Mouse (Mus musculus) hindbrain, embryonic 13.5 days (tissue): ENCODE measurements around the gene Rtn1. TPM values are rescaled to one million over a fixed set of nuclear protein-coding genes. Genes with fewer than 3 reads are reported as not detected.

Experiments used
- ATAC-seq: fragments of 200-750 bp; cut with Nextera tagmentation; 2 replicates; pipeline ENCODE4 v1.8.0; 2017; ENCODE audit warnings: moderate TSS enrichment; ENCODE audit not compliant: low FRiP score
- H3K27ac ChIP-seq: fragments of 300-500 bp; sonication (generic); 2 replicates; pipeline ENCODE4 v1.5.1; 2015; ENCODE audit warnings: inconsistent platforms, mild to moderate bottlenecking, moderate library complexity
- H3K27me3 ChIP-seq: fragments of 300-500 bp; sonication (generic); 2 replicates; pipeline ENCODE4 v1.6.1; 2015; ENCODE audit warnings: mild to moderate bottlenecking, inconsistent platforms
- H3K36me3 ChIP-seq: fragments of 300-500 bp; sonication (generic); 2 replicates; pipeline ENCODE4 v1.6.1; 2015; ENCODE audit warnings: mild to moderate bottlenecking, inconsistent platforms
- H3K4me1 ChIP-seq: fragments of 300-500 bp; sonication (generic); replicated peaks from 2 replicates; pipeline ENCODE4 v1.6.1; 2015; ENCODE audit warnings: inconsistent platforms
- H3K4me2 ChIP-seq: fragments of 300-500 bp; sonication (generic); 2 replicates; pipeline ENCODE4 v1.6.1; 2015; ENCODE audit warnings: inconsistent platforms, mild to moderate bottlenecking, moderate library complexity
- H3K4me3 ChIP-seq: fragments of 300-500 bp; sonication (generic); 2 replicates; pipeline ENCODE4 v1.5.1; 2015; ENCODE audit warnings: mild to moderate bottlenecking, inconsistent platforms
- H3K9ac ChIP-seq: fragments of 300-500 bp; sonication (generic); 2 replicates; pipeline ENCODE4 v1.6.1; 2015; ENCODE audit warnings: mild to moderate bottlenecking, inconsistent platforms
- H3K9me3 ChIP-seq: fragments of 300-500 bp; sonication (generic); 2 replicates; pipeline ENCODE4 v1.6.1; 2016; ENCODE audit warnings: inconsistent platforms
- WGBS: fragments of 180-500 bp; shearing (Covaris S2); methylation state at CpG from one replicate; pipeline ENCODE4 v1.1.7; 2015; 5-methylcytosine and 5-hydroxymethylcytosine counted together
- polyA plus RNA-seq: library from polyadenylated mRNA; unstranded; fragments of >200 nt; fragmentation: Nextera tagmentation; extraction: Ambion mirVana; gene quantifications from 2 replicates; pipeline ENCODE4 v1.2.1, GENCODE M21; 2015

Rtn1 gene
- polyA plus RNA-seq, 1 experiment from 2014 or later, result 2,446 TPM

GRCm38 (mm10) chr12:72407721-72408110 lies 1.1 kb downstream of the Rtn1 start:
- H3K4me3 ChIP-seq, result peak overlapping the region; percentile 90
- H3K9me3 ChIP-seq, result no peaks in the 10 kb centered on the region
- ATAC-seq, result peak; percentile 52

GRCm38 (mm10) chr12:72407146-72407545 lies 1.7 kb downstream of the Rtn1 start:
- peak; percentile 54 for ATAC-seq
- H3K4me2 ChIP-seq, result peak overlapping the region; percentile 85
- H3K36me3 ChIP-seq, result no peaks in the 10 kb centered on the region
- H3K4me1 ChIP-seq, result peaks cover 23% of the 10 kb centered on the region
- peak overlapping the region; percentile 92 for H3K27ac ChIP-seq
- 6% methylated on average over 11 of the region's 11 CpGs for WGBS
- peak overlapping the region; percentile 91 for H3K9ac ChIP-seq
- H3K4me3 ChIP-seq, result peak overlapping the region; percentile 90
- H3K27me3 ChIP-seq, result no peaks in the 10 kb centered on the region
- H3K9me3 ChIP-seq, result no peaks in the 10 kb centered on the region

More at GRCm38 (mm10) chr12:72407721-72408110, 1.1 kb downstream of the Rtn1 start:
- Histone ChIP-seq H3K4me1 (peaks cover 23% of the 10 kb centered on the region), H3K9ac (peak overlapping the region; percentile 91), H3K27me3 (no peaks in the 10 kb centered on the region), H3K36me3 (no peaks in the 10 kb centered on the region), H3K27ac (peak overlapping the region; percentile 92), H3K4me2 (peak overlapping the region; percentile 85)
- 0% methylated on average over 17 of the region's 17 CpGs for WGBS

GRCm38 (mm10) chr12:72405031-72405430 lies 3.8 kb downstream of the Rtn1 start:
- no peak overlapping the region; the same call in 1 of the 2 replicates for H3K9ac ChIP-seq
- 25% methylated on average over 4 of the region's 5 CpGs for WGBS
- 0 out of 2 replicates have a peak, but pooled peaks cover 2% of the 10 kb centered on the region for H3K36me3 ChIP-seq
- ATAC-seq, result no peak
- no peak overlapping the region for H3K4me3 ChIP-seq
- no peak overlapping the region for H3K4me2 ChIP-seq
- no peak overlapping the region for H3K27ac ChIP-seq
- no peaks in the 10 kb centered on the region for H3K9me3 ChIP-seq
- H3K4me1 ChIP-seq, result peaks cover 23% of the 10 kb centered on the region
- no peaks in the 10 kb centered on the region for H3K27me3 ChIP-seq

GRCm38 (mm10) chr12:72393046-72393805 lies 15.6 kb downstream of the Rtn1 start:
- 59% methylated on average over 13 of the region's 13 CpGs for WGBS
- Histone ChIP-seq H3K4me3 (no peak overlapping the region), H3K4me1 (peaks cover 13% of the 10 kb centered on the region), H3K27ac (no peak overlapping the region), H3K9ac (no peak overlapping the region), H3K36me3 (no peaks in the 10 kb centered on the region), H3K9me3 (no peaks in the 10 kb centered on the region), H3K4me2 (no peak overlapping the region), H3K27me3 (no peaks in the 10 kb centered on the region)
- no peak for ATAC-seq

- ATAC-seq, result no peak
- 80% methylated on average over 2 of the region's 2 CpGs for WGBS
These were observed 18.5 kb downstream of the Rtn1 start for GRCm38 (mm10) chr12:72390346-72390745.

DNA sequence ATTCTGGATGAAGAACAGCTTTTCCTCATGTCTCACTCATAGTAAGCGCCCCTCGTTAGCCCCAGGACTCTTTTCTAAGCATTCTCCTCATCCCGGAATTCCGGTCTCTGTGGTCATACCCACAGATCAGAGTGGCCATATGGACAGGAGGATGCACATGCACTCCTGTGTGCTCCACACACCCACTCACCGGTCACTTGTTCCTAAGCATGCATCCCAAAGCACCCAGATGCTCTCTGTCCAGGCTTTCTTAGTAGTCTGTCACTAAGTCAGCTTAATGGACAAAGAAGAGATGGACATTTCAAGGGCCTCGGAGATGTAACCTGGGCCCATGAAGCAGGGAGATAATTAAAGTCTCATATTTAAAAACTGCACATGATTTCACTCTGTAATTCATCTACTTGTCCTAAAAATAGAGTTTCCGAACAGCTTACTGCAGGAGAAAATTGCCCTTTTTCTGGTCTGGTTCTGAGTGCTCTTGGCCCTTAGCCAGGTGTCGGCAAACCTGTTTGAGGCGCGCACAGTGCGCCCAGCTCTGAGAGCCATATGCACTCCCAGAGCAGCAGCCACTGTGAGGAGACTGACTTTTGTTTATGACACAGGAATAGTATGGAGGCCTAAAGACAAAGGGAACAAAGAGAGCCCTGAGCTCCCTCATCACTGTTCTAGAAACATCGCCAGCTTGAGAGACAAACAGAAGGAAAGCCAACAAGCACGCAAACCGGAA lies 19.3 kb downstream of the Rtn1 start:
- Histone ChIP-seq H3K9me3 (no peaks in the 10 kb centered on the region), H3K4me1 (peaks cover 13% of the 10 kb centered on the region), H3K27me3 (no peaks in the 10 kb centered on the region), H3K36me3 (no peaks in the 10 kb centered on the region), H3K4me3 (no peak overlapping the region), H3K27ac (0 out of 2 replicates have a peak overlapping the region, but pooled peaks have one; percentile 35), H3K9ac (no peak overlapping the region), H3K4me2 (no peak overlapping the region)
- WGBS, result 82% methylated on average over 14 of the region's 14 CpGs
- no peak for ATAC-seq

More at GRCm38 (mm10) chr12:72390346-72390745, 18.5 kb downstream of the Rtn1 start:
- H3K4me3 ChIP-seq, result no peak overlapping the region
- H3K4me2 ChIP-seq, result no peak overlapping the region
- no peaks in the 10 kb centered on the region for H3K27me3 ChIP-seq
- H3K4me1 ChIP-seq, result peaks cover 13% of the 10 kb centered on the region
- no peak overlapping the region for H3K9ac ChIP-seq
- no peaks in the 10 kb centered on the region for H3K36me3 ChIP-seq
- H3K9me3 ChIP-seq, result no peaks in the 10 kb centered on the region
- no peak overlapping the region for H3K27ac ChIP-seq

DNA sequence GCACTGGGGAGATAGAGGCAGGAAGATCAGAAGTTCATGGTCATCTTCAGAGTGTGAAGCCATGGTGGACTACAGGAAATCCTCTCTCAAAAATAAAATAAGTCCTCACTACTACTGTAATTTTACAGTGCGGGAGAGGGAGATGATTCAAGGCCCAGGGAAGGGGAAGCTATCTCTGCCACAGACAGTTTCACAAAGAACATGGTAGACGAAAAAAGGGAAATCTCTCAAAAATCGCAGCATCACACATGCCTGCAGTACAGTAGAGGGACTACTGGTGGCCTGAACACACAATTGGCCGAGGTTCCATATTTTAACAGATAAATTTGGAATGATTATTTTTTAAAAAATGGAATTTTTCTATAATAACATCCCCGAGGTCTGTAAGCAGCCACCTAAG lies 20.0 kb downstream of the Rtn1 start:
- Histone ChIP-seq H3K9ac (no peak overlapping the region), H3K9me3 (no peaks in the 10 kb centered on the region), H3K27ac (no peak overlapping the region), H3K4me1 (peaks cover 13% of the 10 kb centered on the region), H3K4me3 (no peak overlapping the region), H3K36me3 (no peaks in the 10 kb centered on the region), H3K4me2 (no peak overlapping the region), H3K27me3 (no peaks in the 10 kb centered on the region)
- 93% methylated on average over 5 of the region's 5 CpGs for WGBS
- no peak for ATAC-seq

DNA sequence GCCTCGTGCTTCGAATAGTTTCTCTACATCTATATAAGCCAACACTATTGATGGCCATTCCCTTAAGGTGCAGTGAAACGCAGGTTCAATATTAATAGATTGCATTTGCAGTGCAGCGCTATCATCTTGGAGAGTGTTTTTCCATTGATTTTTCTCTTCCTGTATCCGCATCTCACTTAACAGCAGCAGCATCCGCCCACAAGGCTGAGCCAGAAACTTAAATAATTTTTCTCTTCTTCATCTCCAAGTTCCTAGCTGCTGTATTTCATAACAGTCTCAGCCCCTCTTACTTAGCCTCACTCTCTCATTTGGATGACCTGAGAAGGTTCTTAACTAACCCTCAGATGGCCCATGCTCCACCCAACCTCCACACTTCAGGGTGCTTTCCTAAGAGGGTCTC lies 20.7 kb downstream of the Rtn1 start:
- H3K36me3 ChIP-seq, result no peaks in the 10 kb centered on the region
- no peak overlapping the region for H3K4me3 ChIP-seq
- H3K4me2 ChIP-seq, result no peak overlapping the region
- H3K9me3 ChIP-seq, result no peaks in the 10 kb centered on the region
- ATAC-seq, result no peak
- 89% methylated on average over 6 of the region's 6 CpGs for WGBS
- H3K27ac ChIP-seq, result no peak overlapping the region
- H3K9ac ChIP-seq, result no peak overlapping the region
- no peaks in the 10 kb centered on the region for H3K27me3 ChIP-seq
- peaks cover 12% of the 10 kb centered on the region for H3K4me1 ChIP-seq

GRCm38 (mm10) chr12:72376309-72376708 lies 32.5 kb downstream of the Rtn1 start:
- Histone ChIP-seq H3K27me3 (no peaks in the 10 kb centered on the region), H3K4me1 (peaks cover 41% of the 10 kb centered on the region)

GRCm38 (mm10) chr12:72374823-72375225 lies 34.0 kb downstream of the Rtn1 start:
- Histone ChIP-seq H3K4me1 (peaks cover 52% of the 10 kb centered on the region), H3K4me3 (peak overlapping the region; percentile 0; the same call in 1 of the 2 replicates), H3K27me3 (no peaks in the 10 kb centered on the region), H3K27ac (peak overlapping the region; percentile 88), H3K36me3 (no peaks in the 10 kb centered on the region), H3K4me2 (peak overlapping the region; percentile 40), H3K9me3 (no peaks in the 10 kb centered on the region), H3K9ac (peak overlapping the region; percentile 53; the same call in 1 of the 2 replicates)
- WGBS, result 12% methylated on average over 11 of the region's 11 CpGs
- ATAC-seq, result peak; percentile 62

More at GRCm38 (mm10) chr12:72376309-72376708, 32.5 kb downstream of the Rtn1 start:
- H3K4me3 ChIP-seq, result no peak overlapping the region
- H3K4me2 ChIP-seq, result no peak overlapping the region
- 71% methylated on average over 5 of the region's 5 CpGs for WGBS
- no peak overlapping the region for H3K9ac ChIP-seq
- H3K36me3 ChIP-seq, result no peaks in the 10 kb centered on the region
- ATAC-seq, result no peak
- peak overlapping the region; percentile 6; the same call in 1 of the 2 replicates for H3K27ac ChIP-seq
- H3K9me3 ChIP-seq, result no peaks in the 10 kb centered on the region

DNA sequence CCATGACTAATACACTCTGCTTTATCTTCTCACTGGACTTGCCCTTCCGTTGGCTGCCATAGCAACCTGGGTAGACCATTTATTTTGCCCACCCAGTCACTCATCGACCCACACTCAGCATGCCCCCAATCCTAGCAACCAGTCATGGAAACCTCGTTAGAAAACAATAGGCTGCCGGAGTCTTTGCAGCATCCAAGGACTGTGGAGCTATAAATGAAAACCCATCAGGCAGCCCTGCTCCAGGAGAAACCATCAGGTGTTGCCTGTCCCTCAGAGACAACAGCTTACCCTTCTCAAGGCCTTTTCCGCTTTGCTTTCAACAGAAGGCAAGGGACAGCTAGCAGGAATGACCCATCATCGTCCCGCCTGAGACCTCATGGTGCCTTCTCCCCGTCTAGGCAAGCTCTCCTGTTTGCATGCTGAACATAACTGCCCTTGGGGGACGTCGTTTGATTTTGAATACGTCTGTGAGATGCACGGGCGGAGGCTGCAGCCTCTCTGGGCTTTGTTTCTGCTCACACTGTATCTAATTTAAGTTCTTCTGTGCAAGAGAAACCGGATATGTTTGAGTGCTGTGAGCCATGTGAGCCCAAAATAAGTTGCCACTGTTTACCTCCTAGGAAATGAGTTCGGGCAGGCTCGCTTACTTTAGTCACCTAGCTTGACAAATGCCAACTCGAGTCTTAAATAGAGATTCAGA lies 34.8 kb downstream of the Rtn1 start:
- ATAC-seq, result peak; percentile 73
- Histone ChIP-seq H3K27ac (peak overlapping the region; percentile 88), H3K9ac (peak overlapping the region; percentile 53; the same call in 1 of the 2 replicates), H3K27me3 (no peaks in the 10 kb centered on the region), H3K4me1 (peaks cover 59% of the 10 kb centered on the region), H3K36me3 (no peaks in the 10 kb centered on the region), H3K4me3 (no peak overlapping the region), H3K9me3 (no peaks in the 10 kb centered on the region), H3K4me2 (peak overlapping the region; percentile 40)
- WGBS, result 16% methylated on average over 17 of the region's 17 CpGs

DNA sequence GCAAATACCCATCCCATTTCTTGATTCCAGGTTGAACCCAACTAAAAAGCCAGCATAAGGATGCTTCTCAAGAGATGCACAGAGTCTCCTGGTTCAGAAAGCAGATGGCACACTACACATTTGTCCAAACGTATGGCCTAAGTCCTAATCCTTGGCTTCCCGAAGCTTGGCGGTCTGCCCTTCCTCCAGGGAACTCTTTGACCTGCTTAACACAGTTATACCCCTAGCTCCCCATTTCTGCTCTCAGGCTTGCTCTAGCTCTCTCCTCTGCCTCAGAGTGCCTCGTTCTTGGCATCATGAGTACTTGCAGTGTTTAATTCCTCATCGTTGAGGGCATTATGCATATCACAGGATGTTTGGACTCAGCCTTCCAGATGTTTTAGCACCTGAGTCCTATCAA lies 38.8 kb downstream of the Rtn1 start:
- peaks cover 75% of the 10 kb centered on the region for H3K4me1 ChIP-seq
- H3K9ac ChIP-seq, result no peak overlapping the region
- no peaks in the 10 kb centered on the region for H3K27me3 ChIP-seq
- ATAC-seq, result no peak
- H3K4me3 ChIP-seq, result no peak overlapping the region
- WGBS, result 60% methylated on average over 5 of the region's 5 CpGs
- H3K36me3 ChIP-seq, result no peaks in the 10 kb centered on the region
- no peak overlapping the region for H3K4me2 ChIP-seq
- H3K9me3 ChIP-seq, result no peaks in the 10 kb centered on the region
- H3K27ac ChIP-seq, result no peak overlapping the region
